Mouse (Mus musculus) heart, embryonic 14.5 days (tissue): ENCODE measurements around the gene Gmps. TPM values are rescaled to one million over a fixed set of nuclear protein-coding genes. Genes with fewer than 3 reads are reported as not detected.

ENCODE experiments used
- ATAC-seq: fragments of 200-750 bp; cut with Nextera tagmentation; 2 replicates; pipeline ENCODE4 v1.8.0; 2017; ENCODE audit warnings: low read depth, moderate TSS enrichment; ENCODE audit not compliant: insufficient number of reproducible peaks, insufficient read depth, low FRiP score
- H3K27ac ChIP-seq, 2 experiments: fragments of 200-500 bp in 1 of 2; fragments of 300-500 bp in 1 of 2; sonication (generic) in 1 of 2; replicated peaks in 1 of 2; 2 replicates each; pipeline ENCODE4 v1.5.1; 2012 to 2014; ENCODE audit warnings: low read depth in 2 of 2, low read length in 2 of 2, control low read depth in 1 of 2, mild to moderate bottlenecking in 1 of 2, mixed read lengths in 1 of 2; ENCODE audit not compliant: control insufficient read depth in 1 of 2, insufficient read depth in 1 of 2
- H3K27me3 ChIP-seq: fragments of 300-500 bp; sonication (generic); 2 replicates; pipeline ENCODE4 v1.6.1; 2014; ENCODE audit warnings: mild to moderate bottlenecking, low read length, control low read depth; ENCODE audit not compliant: control insufficient read depth, insufficient read depth
- H3K36me3 ChIP-seq: fragments of 300-500 bp; sonication (generic); 2 replicates; pipeline ENCODE4 v1.6.1; 2014; ENCODE audit warnings: mild to moderate bottlenecking, control low read depth, low read length, mixed read lengths; ENCODE audit not compliant: control insufficient read depth, insufficient read depth
- H3K4me1 ChIP-seq, 2 experiments: fragments of 200-500 bp in 1 of 2; fragments of 300-500 bp in 1 of 2; sonication (generic) in 1 of 2; 2 replicates each; pipeline ENCODE4 v1.6.1; 2012 to 2014; ENCODE audit warnings: low read length in 2 of 2, control low read depth in 1 of 2, mixed read lengths in 1 of 2; ENCODE audit not compliant: control insufficient read depth in 2 of 2, insufficient read depth in 2 of 2
- H3K4me2 ChIP-seq: fragments of 300-500 bp; sonication (generic); 2 replicates; pipeline ENCODE4 v1.6.1; 2014; ENCODE audit warnings: mild to moderate bottlenecking, low read length
- H3K4me3 ChIP-seq, 2 experiments: fragments of 200-500 bp in 1 of 2; fragments of 300-500 bp in 1 of 2; sonication (generic) in 1 of 2; 2 replicates each; pipeline ENCODE4 v1.5.1; 2012 to 2014; ENCODE audit warnings: low read length in 2 of 2, mild to moderate bottlenecking in 2 of 2, control low read depth in 1 of 2, low read depth in 1 of 2, moderate library complexity in 1 of 2; ENCODE audit not compliant: control insufficient read depth in 1 of 2, insufficient read depth in 1 of 2
- H3K9ac ChIP-seq: fragments of 300-500 bp; sonication (generic); 2 replicates; pipeline ENCODE4 v1.6.1; 2014; ENCODE audit warnings: mild to moderate bottlenecking, low read length
- H3K9me3 ChIP-seq: fragments of 300-500 bp; sonication (generic); 2 replicates; pipeline ENCODE4 v1.6.1; 2016; ENCODE audit warnings: low read length, control low read depth; ENCODE audit not compliant: control insufficient read depth
- WGBS: fragments of 180-500 bp; shearing (Covaris S2); extraction: QIAGEN DNeasy Blood & Tissue Kit; methylation state at CpG from one replicate; pipeline ENCODE4 v1.1.7; 2014; 5-methylcytosine and 5-hydroxymethylcytosine counted together
- polyA plus RNA-seq: library from polyadenylated mRNA; unstranded; fragments of >200 nt; fragmentation: Nextera tagmentation; extraction: Ambion mirVana; gene quantifications from 2 replicates; pipeline ENCODE4 v1.2.1, GENCODE M21; 2014

Gene Gmps
- polyA plus RNA-seq, 1 experiment from 2014 or later, result 39.3 TPM

- Histone ChIP-seq H3K4me2 (no peak overlapping the region), H3K4me1 (no peaks in the 10 kb centered on the region), H3K27ac (no peak overlapping the region), H3K27me3 (no peaks in the 10 kb centered on the region), H3K9ac (no peak overlapping the region), H3K9me3 (no peaks in the 10 kb centered on the region), H3K4me3 (no peak overlapping the region), H3K36me3 (peaks cover 23% of the 10 kb centered on the region)
- WGBS, result 79% methylated on average over 2 of the region's 2 CpGs
- ATAC-seq, result no peak
These were observed 46.0 kb downstream of the Gmps start for GRCm38 (mm10) chr3:64021867-64022266.

- ATAC-seq, result no peak
- Histone ChIP-seq H3K27ac (no peak overlapping the region), H3K27me3 (no peaks in the 10 kb centered on the region), H3K4me2 (no peak overlapping the region), H3K36me3 (no peaks in the 10 kb centered on the region), H3K4me3 (no peak overlapping the region), H3K9ac (no peak overlapping the region), H3K9me3 (no peaks in the 10 kb centered on the region), H3K4me1 (no peaks in the 10 kb centered on the region)
- WGBS, result 96% methylated on average over 4 of the region's 4 CpGs
These were observed 53.9 kb downstream of the Gmps start for GRCm38 (mm10) chr3:64029846-64030245.

- Histone ChIP-seq H3K9me3 (no peaks in the 10 kb centered on the region), H3K27me3 (no peaks in the 10 kb centered on the region), H3K36me3 (no peaks in the 10 kb centered on the region), H3K4me1 (peaks cover 0 to 3% of the 10 kb centered on the region in 2 experiments; a peak in 1 of 4 replicates), H3K4me2 (no peak overlapping the region), H3K4me3 (no peak overlapping the region), H3K9ac (no peak overlapping the region), H3K27ac (no peak overlapping the region)
- WGBS, result 50% methylated on average over 7 of the region's 7 CpGs
- no peak for ATAC-seq
These were observed 62.4 kb downstream of the Gmps start for GRCm38 (mm10) chr3:64038136-64038841.

GRCm38 (mm10) chr3:64039818-64040784, 64.2 kb downstream of the Gmps start:
- ATAC-seq, result no peak
- H3K9ac ChIP-seq, result peak overlapping the region; percentile 69
- no peaks in the 10 kb centered on the region for H3K36me3 ChIP-seq
- WGBS, result 9% methylated on average over 25 of the region's 25 CpGs
- H3K4me3 ChIP-seq, result peak overlapping the region; percentile 50 to 53
- peak overlapping the region; percentile 80 for H3K4me2 ChIP-seq
- peaks cover 0 to 3% of the 10 kb centered on the region in 2 experiments; a peak in 1 of 4 replicates for H3K4me1 ChIP-seq
- peak overlapping the region; percentile 51 to 71 for H3K27ac ChIP-seq
- H3K9me3 ChIP-seq, result no peaks in the 10 kb centered on the region
- H3K27me3 ChIP-seq, result no peaks in the 10 kb centered on the region

Other genes starting within 250 kb of the Gmps start
- 0.31 and 0.82 TPM in 2 replicates for gene Plch1, start 76.6 kb upstream of the Gmps start, polyA plus RNA-seq
- 5.3 and 5.8 TPM in 2 replicates for gene E130311K13Rik, start 46.6 kb upstream of the Gmps start, polyA plus RNA-seq
- 8.2 and 11.3 TPM in 2 replicates for gene Slc33a1, start 11.3 kb upstream of the Gmps start, polyA plus RNA-seq
- gene Vmn2r1, start 105.4 kb downstream of the Gmps start, polyA plus RNA-seq, result not detected in 2 replicates
- gene Vmn2r2, start 165.8 kb downstream of the Gmps start, polyA plus RNA-seq, result not detected in 2 replicates